Mouse (Mus musculus) limb, embryonic 13.5 days (tissue): ENCODE data around the gene Gm17720. TPM values are rescaled to one million over a fixed set of nuclear protein-coding genes. Genes with fewer than 3 reads are reported as not detected.

Source experiments
- ATAC-seq: fragments of 200-750 bp; cut with Nextera tagmentation; 2 replicates; pipeline ENCODE4 v1.8.0; 2017; ENCODE audit warnings: low read depth, moderate number of reproducible peaks, moderate TSS enrichment; ENCODE audit not compliant: low FRiP score
- H3K27ac ChIP-seq: fragments of 300-500 bp; sonication (generic); 2 replicates; pipeline ENCODE4 v1.5.1; 2015; ENCODE audit warnings: inconsistent platforms, mild to moderate bottlenecking, moderate library complexity
- H3K27me3 ChIP-seq: fragments of 300-500 bp; sonication (generic); 2 replicates; pipeline ENCODE4 v1.6.1; 2015; ENCODE audit warnings: mild to moderate bottlenecking, inconsistent platforms
- H3K36me3 ChIP-seq: fragments of 300-500 bp; sonication (generic); 2 replicates; pipeline ENCODE4 v1.6.1; 2015; ENCODE audit warnings: inconsistent platforms, mild to moderate bottlenecking, moderate library complexity
- H3K4me1 ChIP-seq: fragments of 300-500 bp; sonication (generic); 2 replicates; pipeline ENCODE4 v1.6.1; 2015; ENCODE audit warnings: inconsistent platforms
- H3K4me2 ChIP-seq: fragments of 300-500 bp; sonication (generic); replicated peaks from 2 replicates; pipeline ENCODE4 v1.6.1; 2015; ENCODE audit warnings: inconsistent platforms, mild to moderate bottlenecking, moderate library complexity
- H3K4me3 ChIP-seq: fragments of 300-500 bp; sonication (generic); 2 replicates; pipeline ENCODE4 v1.5.1; 2015; ENCODE audit warnings: moderate library complexity, mild to moderate bottlenecking, inconsistent platforms
- H3K9ac ChIP-seq: fragments of 300-500 bp; sonication (generic); 2 replicates; pipeline ENCODE4 v1.6.1; 2015; ENCODE audit warnings: mild to moderate bottlenecking, inconsistent platforms
- H3K9me3 ChIP-seq: fragments of 300-500 bp; sonication (generic); 2 replicates; pipeline ENCODE4 v1.6.1; 2016; ENCODE audit warnings: inconsistent platforms
- WGBS: fragments of 180-500 bp; shearing (Covaris S2); methylation state at CpG from one replicate; pipeline ENCODE4 v1.1.7; 2015; 5-methylcytosine and 5-hydroxymethylcytosine counted together
- polyA plus RNA-seq: library from polyadenylated mRNA; unstranded; fragments of >200 nt; fragmentation: Nextera tagmentation; extraction: Ambion mirVana; gene quantifications from 2 replicates; pipeline ENCODE4 v1.2.1, GENCODE M21; 2015

Gm17720 gene
- not detected in 2 replicates for polyA plus RNA-seq

- Histone ChIP-seq H3K27ac (no peak within 1 kb of the TSS), H3K36me3 (no peaks in the 10 kb centered on the region)
- WGBS, result 94% methylated on average over 3 of the region's 3 CpGs
These were observed at the start of gene Gm17720 for GRCm38 (mm10) chr8:110102653-110103052. Gm17720 (minus strand) TSS chr8:110102753.

GRCm38 (mm10) chr8:110145538-110145937 is 43.0 kb upstream of the Gm17720 start:
- ATAC-seq, result no peak; the same call in 1 of the 2 replicates
- no peak overlapping the region for H3K4me3 ChIP-seq
- 0% methylated on average over 4 of the region's 4 CpGs for WGBS

More at GRCm38 (mm10) chr8:110102653-110103052, at the start of gene Gm17720:
- Histone ChIP-seq H3K9ac (no peak within 1 kb of the TSS), H3K9me3 (no peaks in the 10 kb centered on the region), H3K4me1 (no peaks in the 10 kb centered on the region), H3K4me3 (no peak within 1 kb of the TSS), H3K4me2 (no peak within 1 kb of the TSS), H3K27me3 (no peaks in the 10 kb centered on the region)
- no peak for ATAC-seq

GRCm38 (mm10) chr8:110140770-110141169 is 38.2 kb upstream of the Gm17720 start:
- H3K4me3 ChIP-seq, result no peak overlapping the region
- WGBS, result 74% methylated on average over 4 of the region's 4 CpGs
- no peak overlapping the region for H3K27ac ChIP-seq
- no peak for ATAC-seq
- H3K4me1 ChIP-seq, result no peaks in the 10 kb centered on the region
- no peaks in the 10 kb centered on the region for H3K27me3 ChIP-seq
- no peak overlapping the region for H3K9ac ChIP-seq
- peaks cover 3% of the 10 kb centered on the region; the same call in 1 of the 2 replicates for H3K9me3 ChIP-seq
- H3K4me2 ChIP-seq, result no peak overlapping the region
- H3K36me3 ChIP-seq, result no peaks in the 10 kb centered on the region

More at GRCm38 (mm10) chr8:110145538-110145937, 43.0 kb upstream of the Gm17720 start:
- H3K4me1 ChIP-seq, result no peaks in the 10 kb centered on the region
- no peak overlapping the region for H3K27ac ChIP-seq
- H3K4me2 ChIP-seq, result no peak overlapping the region
- no peaks in the 10 kb centered on the region for H3K9me3 ChIP-seq
- H3K36me3 ChIP-seq, result no peaks in the 10 kb centered on the region
- no peak overlapping the region for H3K9ac ChIP-seq
- H3K27me3 ChIP-seq, result no peaks in the 10 kb centered on the region

DNA sequence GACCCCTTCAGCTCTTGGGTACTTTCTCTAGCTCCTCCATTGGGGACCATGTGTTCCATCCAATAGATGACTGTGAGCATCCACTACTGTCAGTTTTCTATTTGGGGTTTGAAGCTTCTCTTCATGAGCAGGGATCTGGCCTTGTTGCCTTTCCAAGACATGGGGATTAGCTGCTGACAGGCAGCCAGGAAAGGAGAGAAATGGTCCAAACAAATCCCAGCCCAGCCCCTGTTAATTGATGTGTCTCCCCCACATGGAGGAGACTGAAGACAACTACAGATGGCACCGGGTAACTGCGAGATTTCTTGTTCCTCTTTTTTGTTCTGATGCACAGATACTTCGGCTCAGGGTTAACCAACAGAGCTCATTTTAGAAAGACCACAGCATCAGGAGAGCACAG is 37.6 kb upstream of the Gm17720 start:
- H3K36me3 ChIP-seq, result no peaks in the 10 kb centered on the region
- H3K9me3 ChIP-seq, result peaks cover 3% of the 10 kb centered on the region; the same call in 1 of the 2 replicates
- WGBS, result 73% methylated on average over 3 of the region's 3 CpGs
- H3K27me3 ChIP-seq, result no peaks in the 10 kb centered on the region
- ATAC-seq, result no peak
- H3K27ac ChIP-seq, result no peak overlapping the region
- no peak overlapping the region for H3K4me3 ChIP-seq
- H3K4me1 ChIP-seq, result no peaks in the 10 kb centered on the region
- H3K4me2 ChIP-seq, result no peak overlapping the region
- H3K9ac ChIP-seq, result no peak overlapping the region

GRCm38 (mm10) chr8:110135515-110135914 is 33.0 kb upstream of the Gm17720 start:
- no peak for ATAC-seq
- Histone ChIP-seq H3K27ac (no peak overlapping the region), H3K27me3 (no peaks in the 10 kb centered on the region), H3K9ac (no peak overlapping the region), H3K4me2 (no peak overlapping the region), H3K9me3 (peaks cover 3% of the 10 kb centered on the region; the same call in 1 of the 2 replicates), H3K4me1 (no peaks in the 10 kb centered on the region), H3K4me3 (no peak overlapping the region), H3K36me3 (no peaks in the 10 kb centered on the region)
- WGBS, result 78% methylated on average over 7 of the region's 7 CpGs

- 90% methylated on average over 8 of the region's 8 CpGs for WGBS
- no peak overlapping the region for H3K9ac ChIP-seq
These were observed 31.7 kb upstream of the Gm17720 start for GRCm38 (mm10) chr8:110134236-110134635.

DNA sequence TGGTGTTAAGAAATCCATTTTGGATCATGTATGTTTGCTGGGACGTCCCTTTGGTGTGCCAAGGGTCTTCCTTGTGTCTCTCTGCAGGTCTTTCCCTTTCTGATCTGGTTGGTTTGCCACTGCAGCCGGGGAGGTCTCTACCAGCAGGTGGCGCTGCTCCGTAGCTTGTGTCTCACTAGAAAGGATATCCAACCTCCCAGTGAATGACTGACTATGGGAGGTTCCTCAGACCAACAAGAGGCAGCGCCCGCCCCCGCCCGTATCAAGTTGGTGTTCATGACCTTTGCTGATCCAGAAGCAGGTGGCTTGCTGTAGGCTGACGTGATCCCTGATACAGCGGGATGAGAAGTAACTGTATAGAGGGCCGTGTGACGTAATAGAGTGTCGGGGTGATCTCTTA is 28.0 kb upstream of the Gm17720 start:
- Histone ChIP-seq H3K9ac (no peak overlapping the region), H3K4me1 (no peaks in the 10 kb centered on the region), H3K36me3 (no peaks in the 10 kb centered on the region), H3K27ac (no peak overlapping the region), H3K4me2 (0 out of 2 replicates have a peak overlapping the region, but pooled peaks have one; percentile 16), H3K9me3 (no peaks in the 10 kb centered on the region), H3K4me3 (no peak overlapping the region), H3K27me3 (no peaks in the 10 kb centered on the region; the same call in 1 of the 2 replicates)
- WGBS, result 23% methylated on average over 13 of the region's 13 CpGs
- no peak for ATAC-seq

More at GRCm38 (mm10) chr8:110134236-110134635, 31.7 kb upstream of the Gm17720 start:
- no peak for ATAC-seq
- Histone ChIP-seq H3K4me2 (no peak overlapping the region), H3K4me3 (no peak overlapping the region), H3K27ac (no peak overlapping the region), H3K9me3 (peaks cover 3% of the 10 kb centered on the region; the same call in 1 of the 2 replicates), H3K4me1 (no peaks in the 10 kb centered on the region), H3K36me3 (no peaks in the 10 kb centered on the region), H3K27me3 (no peaks in the 10 kb centered on the region)

DNA sequence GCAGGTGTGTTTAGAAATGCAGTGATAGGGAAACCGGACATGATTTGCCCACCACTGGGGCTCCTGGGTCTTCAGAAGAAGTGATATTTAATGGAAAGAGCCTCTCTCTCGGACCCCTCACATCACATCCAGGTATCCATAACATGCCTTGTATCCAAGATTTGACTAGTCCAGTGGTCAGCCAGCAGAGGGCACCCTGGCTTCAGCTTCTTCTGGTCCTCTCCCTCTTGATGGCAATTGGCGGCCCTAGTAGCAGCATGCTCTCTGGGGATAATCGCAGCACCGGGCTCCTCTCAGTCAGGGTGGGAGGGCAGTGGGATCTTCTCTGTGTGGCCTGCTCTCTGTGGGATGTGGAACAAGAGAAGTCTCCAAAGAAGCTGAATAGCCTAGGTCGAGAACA is 17.2 kb upstream of the Gm17720 start:
- Histone ChIP-seq H3K36me3 (no peaks in the 10 kb centered on the region), H3K4me3 (no peak overlapping the region), H3K4me1 (no peaks in the 10 kb centered on the region), H3K4me2 (no peak overlapping the region), H3K27me3 (peaks cover 6% of the 10 kb centered on the region; the same call in 1 of the 2 replicates), H3K9me3 (no peaks in the 10 kb centered on the region), H3K9ac (no peak overlapping the region), H3K27ac (no peak overlapping the region)
- ATAC-seq, result no peak
- WGBS, result 42% methylated on average over 6 of the region's 6 CpGs

DNA sequence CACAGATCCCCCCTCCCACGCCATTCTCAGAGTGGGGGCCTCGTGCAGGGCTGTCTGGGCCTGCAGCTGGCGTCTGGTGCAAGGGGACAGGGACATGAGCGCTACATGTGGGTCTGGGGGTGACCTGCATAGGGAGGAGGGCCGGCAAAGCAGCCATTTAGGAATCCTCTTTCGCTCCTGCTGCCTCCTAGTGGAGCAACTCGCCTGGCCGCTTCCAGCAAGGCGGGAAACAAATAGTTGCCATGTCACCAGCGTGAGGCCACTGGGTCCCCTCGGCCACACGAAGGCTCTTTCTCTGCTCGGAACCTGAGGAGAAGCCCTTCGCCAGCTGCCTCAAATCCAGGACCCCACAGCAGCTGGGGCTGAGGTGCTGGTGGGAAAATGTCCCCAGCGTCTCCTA is 877 bp downstream of the Gm17720 start:
- ATAC-seq, result no peak
- Histone ChIP-seq H3K27ac (no peak overlapping the region), H3K9ac (no peak overlapping the region), H3K36me3 (no peaks in the 10 kb centered on the region), H3K27me3 (no peaks in the 10 kb centered on the region), H3K4me3 (no peak overlapping the region), H3K4me2 (no peak overlapping the region), H3K9me3 (no peaks in the 10 kb centered on the region), H3K4me1 (no peaks in the 10 kb centered on the region)
- 85% methylated on average over 15 of the region's 15 CpGs for WGBS

DNA sequence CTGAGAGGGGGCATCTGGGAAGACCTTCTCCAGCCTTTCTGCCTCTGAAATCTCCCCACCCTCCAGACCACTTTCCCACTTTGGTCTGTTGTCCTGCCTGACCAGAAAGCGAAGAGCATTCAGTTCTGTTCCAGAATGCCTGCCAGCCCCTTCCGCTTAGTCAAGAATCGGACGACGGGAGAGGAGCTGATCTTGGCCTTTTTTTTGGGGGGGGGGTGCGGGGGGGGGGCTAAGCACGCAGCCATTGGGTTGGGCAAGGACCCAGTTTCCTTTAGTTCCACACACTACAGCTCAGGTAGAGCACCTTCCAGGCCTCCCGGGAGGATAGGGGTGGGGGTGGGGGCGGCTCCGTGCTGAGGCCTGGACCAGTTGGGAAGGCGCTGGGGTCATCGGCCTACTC is 1.6 kb downstream of the Gm17720 start, which contains the start of gene Gm21964:
Gm21964 (plus strand) TSS at position 301 of the 400 bp plus-strand sequence.
- Histone ChIP-seq H3K4me1 (no peaks in the 10 kb centered on the region), H3K27ac (no peak within 1 kb of the TSS), H3K9me3 (no peaks in the 10 kb centered on the region), H3K4me2 (no peak within 1 kb of the TSS), H3K4me3 (no peak within 1 kb of the TSS), H3K36me3 (no peaks in the 10 kb centered on the region), H3K27me3 (no peaks in the 10 kb centered on the region), H3K9ac (no peak within 1 kb of the TSS)
- ATAC-seq, result no peak
- WGBS, result 84% methylated on average over 12 of the region's 12 CpGs

DNA sequence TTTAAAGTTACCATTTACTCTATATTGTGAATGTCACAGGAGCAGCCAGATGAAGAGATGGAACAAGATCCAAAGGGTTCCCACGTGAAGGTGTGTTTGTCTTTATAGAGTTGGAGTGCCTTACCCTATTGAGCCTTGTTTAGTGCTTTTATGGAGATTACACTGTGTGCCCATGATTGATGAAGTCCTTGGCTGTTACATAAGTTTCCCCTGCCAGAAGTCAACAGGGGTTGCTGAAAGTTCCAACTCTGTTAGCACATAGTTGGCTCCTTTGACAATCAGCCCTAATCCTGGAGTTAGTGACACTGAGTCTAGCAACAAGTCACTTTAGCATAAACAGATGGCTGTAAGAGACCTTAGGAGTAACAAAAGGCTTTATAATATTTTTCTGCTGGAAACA is 10.7 kb downstream of the Gm17720 start:
- no peaks in the 10 kb centered on the region for H3K27me3 ChIP-seq
- H3K4me3 ChIP-seq, result no peak overlapping the region
- no peak overlapping the region for H3K9ac ChIP-seq
- H3K4me2 ChIP-seq, result no peak overlapping the region
- peaks cover 17% of the 10 kb centered on the region for H3K9me3 ChIP-seq
- no peak for ATAC-seq
- no peaks in the 10 kb centered on the region for H3K4me1 ChIP-seq
- WGBS, result 60% methylated on average over 1 of the region's 1 CpGs
- peaks cover 34% of the 10 kb centered on the region for H3K36me3 ChIP-seq
- H3K27ac ChIP-seq, result no peak overlapping the region

DNA sequence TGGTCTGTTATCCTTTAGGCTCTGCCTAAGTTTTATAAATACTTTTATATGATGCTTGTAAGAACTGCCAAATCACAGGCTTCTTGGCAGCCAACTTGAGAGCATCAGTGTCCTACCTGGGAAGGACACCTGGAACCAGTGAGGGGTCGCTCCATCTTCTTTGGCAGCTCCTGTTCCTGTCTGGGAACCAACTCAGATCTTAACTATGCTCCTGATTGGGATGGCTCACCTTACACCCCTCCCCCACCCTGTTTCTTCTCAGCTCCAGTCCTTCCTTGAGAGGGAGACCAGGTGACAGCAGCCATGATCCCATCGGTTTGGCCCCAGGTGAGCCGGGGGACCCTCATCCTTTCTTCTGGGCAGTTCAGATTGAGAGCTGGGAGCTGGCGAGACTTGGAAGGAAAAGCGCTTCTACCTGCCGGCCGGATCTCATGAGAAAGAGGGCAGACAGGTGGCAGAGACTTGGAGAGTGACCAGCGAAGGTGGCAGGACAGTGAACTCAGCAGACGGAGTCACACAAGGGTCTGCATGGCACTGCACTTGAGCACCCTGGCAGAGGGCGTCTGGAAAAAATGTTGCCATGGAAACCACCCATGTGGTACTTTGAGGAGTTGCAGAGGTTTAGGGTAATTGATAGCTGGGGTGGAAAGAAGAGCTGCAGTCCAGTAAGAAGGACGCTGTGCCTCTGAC is 20.0 kb downstream of the Gm17720 start:
- Histone ChIP-seq H3K4me3 (no peak overlapping the region), H3K9ac (no peak overlapping the region), H3K36me3 (peaks cover 44% of the 10 kb centered on the region), H3K9me3 (0 out of 2 replicates have a peak, but pooled peaks cover 6% of the 10 kb centered on the region), H3K27me3 (peaks cover 2% of the 10 kb centered on the region; the same call in 1 of the 2 replicates), H3K4me2 (no peak overlapping the region), H3K4me1 (peaks cover 12% of the 10 kb centered on the region), H3K27ac (no peak overlapping the region)
- ATAC-seq, result no peak
- 79% methylated on average over 11 of the region's 11 CpGs for WGBS
